ENCODE assay signal across 8 mouse cellular contexts in the genomic region with DNA sequence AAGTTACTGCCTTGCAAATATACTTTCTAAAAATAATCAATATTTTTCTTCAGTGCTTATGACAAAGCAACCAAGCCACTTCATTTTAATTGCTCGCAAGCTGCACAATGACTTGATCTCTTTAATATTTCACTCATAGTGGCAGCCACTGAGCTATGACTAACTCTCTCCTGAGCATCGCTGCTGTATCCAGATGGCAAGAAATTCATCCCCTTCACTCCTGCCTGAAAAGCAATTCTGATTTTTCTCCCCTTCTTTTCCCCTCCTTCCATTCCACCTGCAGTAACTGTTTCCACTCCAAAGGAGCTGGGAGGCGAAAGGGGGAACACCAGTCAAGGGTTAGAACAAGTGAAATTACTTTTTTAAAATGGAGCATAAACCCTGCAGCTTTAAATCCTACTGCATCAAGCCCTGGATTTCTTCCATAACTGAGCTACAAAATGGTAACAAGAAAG. TPM values are rescaled to one million over a fixed set of nuclear protein-coding genes. Genes with fewer than 3 reads are reported as not detected.
DNase-seq lines count a peak whose midpoint lies in the region; ATAC-seq and TF ChIP-seq lines count a peak whose summit lies in the region.

No protein-coding gene starts in this region.

- H3K9me3 ChIP-seq in heart, embryonic 12.5 days (replicated peaks), result no peaks in the 10 kb centered on the region
- no peaks in the 10 kb centered on the region for H3K9me3 ChIP-seq in limb, embryonic 14.5 days (ENCODE audit: control insufficient read depth, low read length)

- peaks cover 12% of the 10 kb centered on the region for H3K4me1 ChIP-seq in heart, embryonic 12.5 days (replicated peaks)
- peaks cover 10% of the 10 kb centered on the region for H3K4me1 ChIP-seq in limb, embryonic 14.5 days (ENCODE audit: control insufficient read depth, insufficient read depth, low read length)

- peaks cover 25% of the 10 kb centered on the region for H3K27me3 ChIP-seq in heart, embryonic 12.5 days (replicated peaks)
- H3K27me3 ChIP-seq in limb, embryonic 14.5 days (ENCODE audit: control insufficient read depth, insufficient read depth, low read length), result peaks cover 28% of the 10 kb centered on the region; the same call in 1 of the 2 replicates

- H3K4me3 ChIP-seq in heart, embryonic 12.5 days, result peak overlapping the region; percentile 64
- H3K4me3 ChIP-seq in limb, embryonic 14.5 days (replicated peaks; ENCODE audit: low read length), result peak overlapping the region; percentile 49

- H3K27ac ChIP-seq in heart, embryonic 12.5 days (ENCODE audit: poor library complexity, severe bottlenecking), result no peak overlapping the region
- no peak overlapping the region for H3K27ac ChIP-seq in limb, embryonic 14.5 days (replicated peaks; ENCODE audit: low read depth, low read length)

- peak overlapping the region; percentile 79 for H3K9ac ChIP-seq in heart, embryonic 12.5 days
- peak overlapping the region; percentile 59 for H3K9ac ChIP-seq in limb, embryonic 14.5 days (ENCODE audit: low read depth, low read length, severe bottlenecking)

- WGBS in heart, embryonic 12.5 days, result 74% methylated on average over 3 of the region's 3 CpGs
- 57% methylated on average over 3 of the region's 3 CpGs for WGBS in limb, embryonic 14.5 days

- no peaks in the 10 kb centered on the region for H3K36me3 ChIP-seq in heart, embryonic 12.5 days
- H3K36me3 ChIP-seq in limb, embryonic 14.5 days (ENCODE audit: control insufficient read depth, insufficient read depth, low read length), result no peaks in the 10 kb centered on the region

- no peak for DNase-seq in heart, adult 9 months (ENCODE audit: low spot score in 2 of 2)
- peak; percentile 31 for DNase-seq in right cerebral cortex, postnatal 25 days
- no peak for DNase-seq in right cerebral cortex, postnatal 36 days (ENCODE audit: low spot score in 2 of 2)
- no peak for DNase-seq in limb, embryonic 14.5 days (ENCODE audit: low spot score)
- DNase-seq in adrenal gland, adult 8-10 months, result no peak
- DNase-seq in yolk sac, embryonic 10.5 days (ENCODE audit: low spot score), result no peak
- DNase-seq in layer of hippocampus, postnatal 25 days (ENCODE audit: extremely low spot score in 1 of 2, low spot score in 1 of 2), result no peak

- ATAC-seq in heart, embryonic 12.5 days (ENCODE audit: insufficient number of reproducible peaks, low FRiP score), result no peak
- no peak for ATAC-seq in limb, embryonic 14.5 days (ENCODE audit: low FRiP score, low read depth)

- peak overlapping the region; percentile 91 for H3K4me2 ChIP-seq in heart, embryonic 12.5 days
- H3K4me2 ChIP-seq in limb, embryonic 14.5 days (replicated peaks; ENCODE audit: low read depth, low read length, severe bottlenecking), result peak overlapping the region; percentile 100

- TF ChIP-seq POLR2A in limb, embryonic 14.5 days (IDR thresholded peaks at IDR 0.05; ENCODE audit: borderline replicate concordance, extremely low read depth, insufficient read depth, insufficient read length), result no peak

RNA-seq across cellular contexts. Expression of a gene that starts 0.8 kb away (rescaled TPM):
- 53.4 and 53.5 TPM in 2 replicates for polyA plus RNA-seq in heart, embryonic 12.5 days (2016; fragmentation: Nextera tagmentation; extraction: Ambion mirVana)
- polyA plus RNA-seq in limb, embryonic 14.5 days (2012; rRNA removed), result 22.9 and 30.6 TPM in 2 replicates
- 72.1 and 76.9 TPM in 2 replicates for polyA plus RNA-seq in limb, embryonic 14.5 days (2014; fragmentation: Nextera tagmentation; extraction: Ambion mirVana)
- 10 to 100 TPM; 31.0 to 43.9 (median 33.1) TPM for total RNA-seq in adrenal gland, adult 8-10 months (2022)
- total RNA-seq in layer of hippocampus, postnatal 25 days (2021), result 10 to 100 TPM; 66.9 to 79.0 TPM

RNA-seq across cellular contexts. Expression of a gene that starts 46.6 kb away (rescaled TPM):
- polyA plus RNA-seq in heart, embryonic 12.5 days (2016; fragmentation: Nextera tagmentation; extraction: Ambion mirVana), result 15.4 TPM in 2 replicates
- 23.0 and 26.5 TPM in 2 replicates for polyA plus RNA-seq in limb, embryonic 14.5 days (2012; rRNA removed)
- 19.3 and 21.5 TPM in 2 replicates for polyA plus RNA-seq in limb, embryonic 14.5 days (2014; fragmentation: Nextera tagmentation; extraction: Ambion mirVana)
- total RNA-seq in adrenal gland, adult 8-10 months (2022), result 10 to 100 TPM; 20.8 to 26.1 (median 24.4) TPM
- 10 to 100 TPM; 21.1 to 21.7 TPM for total RNA-seq in layer of hippocampus, postnatal 25 days (2021)
